Mouse (Mus musculus): ENCODE measurements around the gene Gm20479. TPM values are rescaled to one million over a fixed set of nuclear protein-coding genes. Genes with fewer than 3 reads are reported as not detected.

Gm20479 gene
- polyA plus RNA-seq, 1 experiment = not detected

DNA sequence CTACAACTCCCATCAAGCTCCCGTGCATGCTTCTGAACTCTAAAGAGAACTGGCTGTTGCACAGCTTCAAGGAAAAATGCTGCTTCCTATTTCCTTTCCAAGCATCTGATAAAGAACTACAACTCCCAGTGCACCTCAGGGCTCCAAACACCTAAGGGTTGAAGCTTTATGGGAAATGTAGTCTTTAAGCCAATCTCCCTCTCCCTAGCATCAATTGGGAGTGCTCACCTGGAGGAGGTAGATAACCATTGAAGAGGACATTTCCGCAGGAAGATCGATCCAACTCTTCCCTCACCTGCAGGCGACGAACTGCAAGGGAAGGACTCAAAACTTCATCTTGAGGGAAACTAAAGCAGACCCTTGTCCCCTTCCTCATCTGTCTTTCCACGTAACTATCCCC is 3.1 kb downstream of the Gm20479 start:
- H3K79me3 ChIP-seq (ENCODE audit: low read depth) = peaks cover 2% of the 10 kb centered on the region
- no peaks in the 10 kb centered on the region for H3K27me3 ChIP-seq (ENCODE audit: control insufficient read depth, insufficient read depth, insufficient read length)
- TF ChIP-seq CEBPB (IDR thresholded peaks at IDR 0.05; ENCODE audit: low read depth) = no peak
- no peak for TF ChIP-seq MYOD1 (IDR thresholded peaks at IDR 0.05; ENCODE audit: control insufficient read depth, insufficient read length, low read depth)
- no peak for TF ChIP-seq MAX (IDR thresholded peaks at IDR 0.05)
- TF ChIP-seq CTCF (IDR thresholded peaks at IDR 0.05; ENCODE audit: control insufficient read depth, insufficient read depth, insufficient read length) = no peak
- no peak for TF ChIP-seq FOSL1 (IDR thresholded peaks at IDR 0.05; ENCODE audit: insufficient read depth, low read length, poor library complexity, severe bottlenecking)
- TF ChIP-seq MYOG (IDR thresholded peaks at IDR 0.05; ENCODE audit: control insufficient read depth, extremely low read depth, insufficient read length) = no peak
- no peak for TF ChIP-seq USF1 (IDR thresholded peaks at IDR 0.05; ENCODE audit: low read depth)
- H3K36me3 ChIP-seq (ENCODE audit: control insufficient read depth, insufficient read depth) = no peaks in the 10 kb centered on the region
- no peak overlapping the region for H3ac ChIP-seq (ENCODE audit: control insufficient read depth, insufficient read length, low read depth)
- H3K79me2 ChIP-seq (ENCODE audit: control insufficient read depth, insufficient read depth) = peaks cover 9% of the 10 kb centered on the region
- no peak overlapping the region for H3K4me3 ChIP-seq (ENCODE audit: insufficient read depth, poor library complexity, severe bottlenecking)

DNA sequence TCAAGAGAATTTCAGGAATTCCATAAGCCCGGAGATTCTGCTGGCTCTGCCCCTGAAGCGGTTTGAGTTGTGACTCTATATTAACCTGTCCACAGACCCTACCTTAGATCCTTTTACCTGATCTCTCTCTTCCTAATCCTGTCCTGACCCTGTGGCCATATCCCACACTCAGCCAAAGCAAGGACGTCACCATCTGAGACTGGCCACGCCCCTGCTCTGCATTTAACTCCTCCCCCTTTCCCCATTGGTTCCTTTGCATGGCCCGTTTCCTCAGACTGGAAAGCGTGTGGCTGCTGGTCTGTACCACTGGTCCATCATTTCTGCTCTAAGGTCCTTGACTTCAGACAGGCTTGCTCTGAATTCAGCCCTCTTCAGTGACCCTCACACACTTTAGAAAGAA is 11.8 kb downstream of the Gm20479 start:
- Histone ChIP-seq H3K79me2 (ENCODE audit: control insufficient read depth, insufficient read depth) (no peaks in the 10 kb centered on the region), H3K4me3 (ENCODE audit: insufficient read depth, poor library complexity, severe bottlenecking) (no peak overlapping the region), H3ac (ENCODE audit: control insufficient read depth, insufficient read length, low read depth) (no peak overlapping the region), H3K79me3 (ENCODE audit: low read depth) (no peaks in the 10 kb centered on the region), H3K36me3 (ENCODE audit: control insufficient read depth, insufficient read depth) (no peaks in the 10 kb centered on the region), H3K27me3 (ENCODE audit: control insufficient read depth, insufficient read depth, insufficient read length) (no peaks in the 10 kb centered on the region)
- TF ChIP-seq MAX (IDR thresholded peaks at IDR 0.05) (no peak), USF1 (IDR thresholded peaks at IDR 0.05; ENCODE audit: low read depth) (no peak), CTCF (IDR thresholded peaks at IDR 0.05; ENCODE audit: control insufficient read depth, insufficient read depth, insufficient read length) (no peak), MYOG (IDR thresholded peaks at IDR 0.05; ENCODE audit: control insufficient read depth, extremely low read depth, insufficient read length) (no peak), MYOD1 (IDR thresholded peaks at IDR 0.05; ENCODE audit: control insufficient read depth, insufficient read length, low read depth) (no peak), CEBPB (IDR thresholded peaks at IDR 0.05; ENCODE audit: low read depth) (no peak), FOSL1 (IDR thresholded peaks at IDR 0.05; ENCODE audit: insufficient read depth, low read length, poor library complexity, severe bottlenecking) (no peak)

DNA sequence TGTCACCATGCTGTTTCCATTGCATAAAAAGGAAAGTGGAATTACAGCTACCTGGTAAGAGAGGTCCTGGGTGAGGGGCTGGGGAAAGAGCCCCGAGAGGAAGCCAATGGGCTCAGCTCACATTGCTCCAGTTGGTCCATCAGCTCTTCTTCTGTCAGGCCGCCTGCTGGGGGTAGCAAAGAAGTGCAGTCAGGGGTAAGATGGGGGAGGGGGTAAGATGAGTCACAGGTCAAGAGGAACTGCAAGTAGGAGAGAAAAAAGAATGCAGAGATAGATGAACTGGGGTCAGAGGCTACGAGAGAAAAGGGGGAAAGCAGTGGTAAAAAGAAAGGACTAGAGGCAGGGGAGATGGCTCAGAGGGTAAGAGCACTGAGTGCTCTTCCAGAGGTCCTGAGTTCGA is 14.6 kb downstream of the Gm20479 start:
- Histone ChIP-seq H3K79me3 (ENCODE audit: low read depth) (no peaks in the 10 kb centered on the region), H3ac (ENCODE audit: control insufficient read depth, insufficient read length, low read depth) (no peak overlapping the region), H3K4me3 (ENCODE audit: insufficient read depth, poor library complexity, severe bottlenecking) (no peak overlapping the region), H3K79me2 (ENCODE audit: control insufficient read depth, insufficient read depth) (no peaks in the 10 kb centered on the region), H3K36me3 (ENCODE audit: control insufficient read depth, insufficient read depth) (no peaks in the 10 kb centered on the region), H3K27me3 (ENCODE audit: control insufficient read depth, insufficient read depth, insufficient read length) (no peaks in the 10 kb centered on the region)
- TF ChIP-seq FOSL1 (IDR thresholded peaks at IDR 0.05; ENCODE audit: insufficient read depth, low read length, poor library complexity, severe bottlenecking) = no peak
- TF ChIP-seq CEBPB (IDR thresholded peaks at IDR 0.05; ENCODE audit: low read depth) = no peak
- no peak for TF ChIP-seq USF1 (IDR thresholded peaks at IDR 0.05; ENCODE audit: low read depth)
- TF ChIP-seq MYOG (IDR thresholded peaks at IDR 0.05; ENCODE audit: control insufficient read depth, extremely low read depth, insufficient read length) = no peak
- no peak for TF ChIP-seq CTCF (IDR thresholded peaks at IDR 0.05; ENCODE audit: control insufficient read depth, insufficient read depth, insufficient read length)
- TF ChIP-seq MYOD1 (IDR thresholded peaks at IDR 0.05; ENCODE audit: control insufficient read depth, insufficient read length, low read depth) = no peak
- TF ChIP-seq MAX (IDR thresholded peaks at IDR 0.05) = no peak

DNA sequence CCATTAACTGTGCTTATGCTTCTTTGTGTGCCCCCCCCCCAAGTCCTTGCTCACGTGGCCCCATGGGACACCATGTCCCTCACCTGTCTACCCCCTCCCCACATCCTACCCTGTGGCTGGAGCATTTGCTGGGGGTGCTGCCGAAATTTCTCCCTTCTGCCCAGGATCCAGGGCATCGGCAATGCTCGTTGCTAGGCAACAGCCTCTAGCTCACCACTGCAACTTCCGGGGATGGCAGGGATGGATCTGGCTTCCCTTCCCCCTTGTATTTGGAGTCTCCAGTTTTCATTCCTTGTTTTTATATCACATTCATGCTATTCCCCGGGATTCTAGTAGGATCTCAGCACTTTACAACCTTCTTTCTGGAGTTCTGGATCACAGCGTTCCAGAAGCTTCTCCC is 17.7 kb downstream of the Gm20479 start:
- Histone ChIP-seq H3ac (ENCODE audit: control insufficient read depth, insufficient read length, low read depth) (no peak overlapping the region), H3K27me3 (ENCODE audit: control insufficient read depth, insufficient read depth, insufficient read length) (no peaks in the 10 kb centered on the region), H3K79me3 (ENCODE audit: low read depth) (no peaks in the 10 kb centered on the region), H3K36me3 (ENCODE audit: control insufficient read depth, insufficient read depth) (no peaks in the 10 kb centered on the region), H3K79me2 (ENCODE audit: control insufficient read depth, insufficient read depth) (no peaks in the 10 kb centered on the region), H3K4me3 (ENCODE audit: insufficient read depth, poor library complexity, severe bottlenecking) (no peak overlapping the region)
- no peak for TF ChIP-seq CTCF (IDR thresholded peaks at IDR 0.05; ENCODE audit: control insufficient read depth, insufficient read depth, insufficient read length)
- no peak for TF ChIP-seq MAX (IDR thresholded peaks at IDR 0.05)
- TF ChIP-seq USF1 (IDR thresholded peaks at IDR 0.05; ENCODE audit: low read depth) = no peak
- no peak for TF ChIP-seq MYOG (IDR thresholded peaks at IDR 0.05; ENCODE audit: control insufficient read depth, extremely low read depth, insufficient read length)
- TF ChIP-seq FOSL1 (IDR thresholded peaks at IDR 0.05; ENCODE audit: insufficient read depth, low read length, poor library complexity, severe bottlenecking) = no peak
- no peak for TF ChIP-seq CEBPB (IDR thresholded peaks at IDR 0.05; ENCODE audit: low read depth)

DNA sequence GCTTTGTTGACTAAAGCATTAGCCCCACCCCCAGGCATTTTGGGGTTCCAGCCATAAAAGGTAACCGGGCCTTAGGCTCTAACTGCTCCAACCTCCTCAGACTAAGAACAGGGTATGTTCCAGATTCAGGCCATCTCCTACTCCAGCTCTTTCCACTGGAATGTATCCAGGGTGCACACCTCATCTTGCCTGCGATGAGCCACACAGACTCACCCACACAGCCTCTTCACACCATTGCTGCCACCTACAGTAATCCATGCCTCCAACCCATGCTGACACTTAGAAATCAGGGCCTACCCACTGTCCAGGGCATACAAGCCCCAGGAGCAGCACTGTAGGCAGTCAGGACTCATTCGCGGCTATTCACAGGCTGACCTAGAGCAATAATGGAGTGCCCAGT is 18.1 kb downstream of the Gm20479 start:
- Histone ChIP-seq H3K79me2 (ENCODE audit: control insufficient read depth, insufficient read depth) (no peaks in the 10 kb centered on the region), H3K27me3 (ENCODE audit: control insufficient read depth, insufficient read depth, insufficient read length) (no peaks in the 10 kb centered on the region), H3K79me3 (ENCODE audit: low read depth) (no peaks in the 10 kb centered on the region), H3K36me3 (ENCODE audit: control insufficient read depth, insufficient read depth) (no peaks in the 10 kb centered on the region), H3ac (ENCODE audit: control insufficient read depth, insufficient read length, low read depth) (no peak overlapping the region), H3K4me3 (ENCODE audit: insufficient read depth, poor library complexity, severe bottlenecking) (no peak overlapping the region)
- no peak for TF ChIP-seq USF1 (IDR thresholded peaks at IDR 0.05; ENCODE audit: low read depth)

DNA sequence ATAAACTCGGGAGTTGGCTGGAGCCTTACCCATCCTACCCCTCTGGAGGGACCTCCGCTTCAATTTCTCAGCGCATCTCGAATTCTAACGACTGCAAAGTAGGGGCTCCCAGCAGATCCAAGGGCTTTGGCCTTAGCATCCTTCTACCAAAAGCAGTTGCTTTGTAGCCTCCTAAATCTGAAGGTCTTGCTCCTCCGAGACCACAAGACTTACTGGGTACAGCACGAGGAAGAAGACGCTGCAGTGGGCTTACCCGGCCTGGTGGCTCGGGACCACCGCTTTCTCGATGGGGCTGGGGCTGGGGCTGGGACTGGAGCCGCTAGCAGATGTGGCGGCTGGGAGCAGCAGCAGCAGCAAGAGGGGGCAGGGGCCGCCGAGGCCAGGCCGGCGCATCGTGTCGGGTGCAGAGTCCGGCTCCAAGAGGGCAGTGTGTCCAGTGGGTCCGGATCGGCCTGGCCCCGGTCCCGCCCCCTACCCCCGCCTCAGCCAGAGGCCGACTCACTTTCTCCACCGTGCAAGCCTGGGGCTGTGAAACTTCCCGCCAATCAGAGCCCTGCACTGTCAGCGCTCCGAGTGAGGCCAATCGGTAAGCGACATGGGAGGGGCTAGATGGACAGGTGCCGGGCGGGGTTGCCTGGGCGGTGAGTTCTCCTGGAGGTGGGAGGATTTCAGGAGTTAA is 19.9 kb downstream of the Gm20479 start, which contains the start of gene Ltbp4:
Gene Ltbp4, minus strand, starts transcription at position 518 of the 679 bp plus-strand sequence.
- peak within 1 kb of the TSS; percentile 63 for H3ac ChIP-seq (ENCODE audit: control insufficient read depth, insufficient read length, low read depth)
- no peaks in the 10 kb centered on the region for H3K27me3 ChIP-seq (ENCODE audit: control insufficient read depth, insufficient read depth, insufficient read length)
- H3K79me2 ChIP-seq (ENCODE audit: control insufficient read depth, insufficient read depth) = no peaks in the 10 kb centered on the region
- no peaks in the 10 kb centered on the region for H3K36me3 ChIP-seq (ENCODE audit: control insufficient read depth, insufficient read depth)
- TF ChIP-seq CTCF (IDR thresholded peaks at IDR 0.05; ENCODE audit: control insufficient read depth, insufficient read depth, insufficient read length) (no peak), MAX (IDR thresholded peaks at IDR 0.05) (no peak), CEBPB (IDR thresholded peaks at IDR 0.05; ENCODE audit: low read depth) (no peak)
- H3K4me3 ChIP-seq (ENCODE audit: insufficient read depth, poor library complexity, severe bottlenecking) = peak within 1 kb of the TSS; percentile 11
- no peaks in the 10 kb centered on the region for H3K79me3 ChIP-seq (ENCODE audit: low read depth)

Data from C2C12 (cell line).